Mouse (Mus musculus) duodenum, adult 2 months (tissue): ENCODE results near the gene Dmrtc1b. TPM values are rescaled to one million over a fixed set of nuclear protein-coding genes. Genes with fewer than 3 reads are reported as not detected.

Source experiments
- polyA plus RNA-seq: library from polyadenylated mRNA; depleted of rRNA; stranded (reverse); fragments of >200 nt; gene quantifications from 2 replicates; pipeline ENCODE4 v1.2.3, GENCODE M21; 2012; ENCODE audit warnings: low replicate concordance; rRNA removed

The Dmrtc1b gene
- polyA plus RNA-seq, result not detected in 2 replicates

DNA sequence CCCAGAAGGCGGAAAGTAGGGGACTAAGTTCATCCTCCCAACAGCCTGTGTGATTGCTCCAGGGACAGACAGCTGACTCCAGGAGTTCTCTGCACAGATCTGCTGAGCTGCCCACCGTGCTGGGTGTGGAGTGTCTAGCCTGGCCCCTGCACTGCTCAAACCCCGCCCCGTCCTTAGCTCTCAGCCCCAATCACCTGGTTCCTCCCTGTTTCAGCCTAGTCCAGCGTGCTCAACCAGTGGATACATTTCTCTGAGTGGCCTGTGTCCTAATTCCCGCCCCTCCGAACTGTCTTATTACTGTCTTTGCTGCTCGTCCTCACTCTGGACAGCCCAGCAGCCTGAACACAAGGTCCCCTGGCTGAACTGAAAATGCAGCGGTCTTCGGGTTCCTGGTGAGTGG lies at the start of gene Dmrtc1b, which contains the start of gene Gm9112:
Gene Dmrtc1b, plus strand, starts transcription at position 331 of the 400 bp plus-strand sequence.
Gene Gm9112, minus strand, starts transcription at position 101 of the 400 bp plus-strand sequence.

DNA sequence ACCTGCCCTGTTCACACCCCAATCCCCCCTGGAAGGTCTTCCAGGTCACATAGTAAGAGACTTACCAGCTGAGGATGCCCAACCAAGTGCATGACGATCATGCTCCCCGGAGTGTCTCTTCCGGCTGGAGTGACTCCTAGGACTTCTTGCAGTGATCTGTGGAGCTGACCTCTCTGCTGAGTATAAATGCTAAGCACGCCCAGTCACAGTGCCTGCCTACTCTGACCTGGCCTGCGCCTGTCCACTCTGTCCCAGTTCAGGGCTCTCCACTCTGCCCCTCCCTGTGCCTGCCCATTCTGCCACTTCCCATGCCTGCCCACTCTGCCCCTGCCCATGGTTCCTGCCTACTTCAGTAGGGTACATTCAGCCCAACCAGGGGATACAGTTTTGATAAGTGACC lies 20.8 kb upstream of the Dmrtc1b start, which contains the start of gene Gm3880:
Gene Gm3880, minus strand, starts transcription at position 101 of the 400 bp plus-strand sequence.

Other genes starting within 250 kb of the Dmrtc1b start
- 0.78 and 1.1 TPM in 2 replicates for gene Hdac8, start 202.5 kb upstream of the Dmrtc1b start, polyA plus RNA-seq
- gene Phka1, start 63.6 kb upstream of the Dmrtc1b start, polyA plus RNA-seq, result 0.97 and 2.4 TPM in 2 replicates
- 1.5 TPM in 1 of 2 replicates, not detected in the other for gene Gm3880, start 20.9 kb upstream of the Dmrtc1b start, polyA plus RNA-seq
- gene Gm9112, start 230 bp upstream of the Dmrtc1b start, polyA plus RNA-seq, result not detected in 2 replicates
- gene Dmrtc1c1, start 95.1 kb downstream of the Dmrtc1b start, polyA plus RNA-seq, result not detected in 2 replicates
- gene Dmrtc1c2, start 146.8 kb downstream of the Dmrtc1b start, polyA plus RNA-seq, result not detected in 2 replicates
- not detected in 2 replicates for gene 1700031F05Rik, start 160.1 kb downstream of the Dmrtc1b start, polyA plus RNA-seq
- not detected in 2 replicates for gene Dmrtc1a, start 200.8 kb downstream of the Dmrtc1b start, polyA plus RNA-seq
- not detected in 2 replicates for gene 1700011M02Rik, start 201.0 kb downstream of the Dmrtc1b start, polyA plus RNA-seq
- not detected in 2 replicates for gene 1700018G05Rik, start 220.5 kb downstream of the Dmrtc1b start, polyA plus RNA-seq